Mouse (Mus musculus) cortical plate, adult 2 months (tissue): ENCODE results near the gene Fbxl20.

Source experiments
- CTCF ChIP-seq: fragments of 200-500 bp; IDR thresholded peaks from 2 replicates; pipeline ENCODE4 v1.5.1; 2011; ENCODE audit warnings: mild to moderate bottlenecking, control low read depth, low read length; ENCODE audit not compliant: insufficient read depth; ENCODE audit errors: extremely low read depth
- POLR2A ChIP-seq: fragments of 200-500 bp; IDR thresholded peaks from 2 replicates; pipeline ENCODE4 v1.6.1; 2011; ENCODE audit warnings: mild to moderate bottlenecking, low read length, control low read depth; ENCODE audit not compliant: insufficient read depth; ENCODE audit errors: extremely low read depth

- TF ChIP-seq CTCF = no peak
- no peak for TF ChIP-seq POLR2A
These were observed 76.8 kb downstream of the Fbxl20 start for GRCm38 (mm10) chr11:98073442-98073841.
